Mouse (Mus musculus): ENCODE measurements around the gene Tmem256. TPM values are rescaled to one million over a fixed set of nuclear protein-coding genes. Genes with fewer than 3 reads are reported as not detected.

Gene Tmem256
- polyA plus RNA-seq (2016; fragmentation: Nextera tagmentation; extraction: Ambion mirVana): 259 and 290 TPM in 2 replicates

DNA sequence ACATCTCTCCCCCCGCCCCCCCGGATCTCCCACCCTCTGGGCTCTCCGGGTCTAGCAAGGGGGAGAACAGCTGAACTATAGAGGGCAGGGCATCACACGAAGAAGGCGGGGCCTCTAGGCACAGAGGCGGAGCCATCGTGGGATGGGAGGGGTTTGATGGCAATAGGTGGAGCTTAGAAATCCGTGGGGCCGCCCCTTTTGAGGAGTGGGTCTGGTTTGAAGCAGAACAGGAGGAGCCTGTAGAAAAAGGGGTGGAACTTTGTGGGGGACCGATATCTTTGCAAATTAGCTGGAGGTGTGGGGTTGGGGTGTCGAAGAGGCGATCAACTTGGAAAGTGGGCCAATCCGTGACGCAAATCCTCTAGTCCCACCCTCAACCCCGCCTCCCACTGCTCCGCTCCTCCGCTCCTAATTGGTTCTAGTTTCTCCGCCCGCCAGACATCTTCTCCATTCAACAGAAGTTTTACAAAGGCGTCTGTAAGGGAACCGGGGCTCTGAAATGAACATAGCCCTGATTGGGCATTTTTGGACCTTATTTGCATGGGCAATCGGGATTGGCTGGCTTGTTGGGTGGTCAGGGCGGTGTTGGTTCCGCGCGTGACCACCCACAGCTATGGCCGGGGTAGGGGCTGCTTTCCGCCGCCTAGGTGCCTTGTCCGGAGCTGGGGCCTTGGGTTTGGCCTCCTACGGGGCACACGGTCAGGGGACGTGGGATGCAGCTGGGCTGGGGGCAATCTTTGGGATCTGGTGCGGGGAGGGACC, at the start of gene Tmem256:
Tmem256 (plus strand) TSS at position 563 of the 762 bp plus-strand sequence.
- DNase-seq (ENCODE audit: extremely low spot score, low spot score): peak; percentile 96
- Histone ChIP-seq H3K36me3 (replicated peaks) (peaks cover 10% of the 10 kb centered on the region), H3K27me3 (ENCODE audit: poor library complexity, severe bottlenecking) (peaks cover 39% of the 10 kb centered on the region), H3K4me3 (peak within 1 kb of the TSS; percentile 75), H3K4me1 (peaks cover 62% of the 10 kb centered on the region), H3K27ac (peak within 1 kb of the TSS; percentile 87), H3K9me3 (no peaks in the 10 kb centered on the region)
- under 1% methylated on average over 34 of the region's 34 CpGs for WGBS

DNA sequence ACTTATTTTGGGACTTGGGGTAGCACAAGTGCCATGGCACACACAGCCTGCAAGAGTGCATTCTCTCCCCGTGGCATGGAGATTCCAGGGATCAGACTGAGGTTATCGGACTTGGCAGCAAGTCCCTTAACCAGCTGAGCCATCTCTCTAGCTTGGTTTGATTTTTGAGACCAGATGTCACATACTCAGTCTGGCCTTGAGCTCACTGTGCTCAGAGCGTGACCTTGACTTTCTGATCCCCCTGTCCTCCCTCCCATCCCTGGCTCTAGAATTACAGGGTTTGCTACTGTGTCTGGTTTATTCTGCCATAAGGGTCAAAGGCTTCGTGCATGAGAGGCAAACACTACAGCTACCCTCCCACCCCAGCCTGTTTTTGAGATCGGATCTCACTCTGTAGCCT, 48.9 kb upstream of the Tmem256 start:
- WGBS: 66% methylated on average over 5 of the region's 5 CpGs
- no peak overlapping the region for H3K4me3 ChIP-seq
- no peak for DNase-seq (ENCODE audit: extremely low spot score, low spot score)
- H3K36me3 ChIP-seq (replicated peaks): no peaks in the 10 kb centered on the region
- H3K4me1 ChIP-seq: peaks cover 4% of the 10 kb centered on the region; the same call in 1 of the 2 replicates
- H3K27ac ChIP-seq: no peak overlapping the region
- H3K27me3 ChIP-seq (ENCODE audit: poor library complexity, severe bottlenecking): peaks cover 22% of the 10 kb centered on the region
- H3K9me3 ChIP-seq: no peaks in the 10 kb centered on the region

GRCm38 (mm10) chr11:69791420-69791819, 46.9 kb upstream of the Tmem256 start:
- no peaks in the 10 kb centered on the region for H3K9me3 ChIP-seq
- peaks cover 39% of the 10 kb centered on the region for H3K27me3 ChIP-seq (ENCODE audit: poor library complexity, severe bottlenecking)
- no peak overlapping the region for H3K4me3 ChIP-seq
- peaks cover 17% of the 10 kb centered on the region for H3K4me1 ChIP-seq
- DNase-seq (ENCODE audit: extremely low spot score, low spot score): no peak
- no peaks in the 10 kb centered on the region for H3K36me3 ChIP-seq (replicated peaks)
- no peak overlapping the region for H3K27ac ChIP-seq
- WGBS: 78% methylated on average over 5 of the region's 5 CpGs

DNA sequence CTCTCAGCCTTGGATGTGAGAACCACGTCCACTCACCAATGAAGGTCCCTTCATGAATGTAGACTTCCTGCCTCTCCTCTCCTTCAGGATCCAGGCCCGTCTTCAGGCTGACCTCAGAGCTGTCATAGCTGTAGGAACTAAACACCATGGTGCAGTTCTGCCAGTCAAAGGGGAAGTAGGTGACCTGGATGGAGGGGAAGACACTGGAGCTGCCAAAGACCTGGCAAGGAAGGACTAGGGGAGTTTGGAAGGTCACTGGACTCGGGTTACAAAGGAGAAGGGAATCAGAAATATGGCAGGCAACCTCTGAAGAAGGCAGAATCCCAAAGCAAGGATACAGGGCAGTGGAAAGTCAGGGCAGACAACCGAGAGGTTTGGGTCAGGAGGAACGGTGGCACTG, 44.9 kb upstream of the Tmem256 start:
- Histone ChIP-seq H3K36me3 (replicated peaks) (no peaks in the 10 kb centered on the region), H3K27me3 (ENCODE audit: poor library complexity, severe bottlenecking) (peaks cover 59% of the 10 kb centered on the region)

DNA sequence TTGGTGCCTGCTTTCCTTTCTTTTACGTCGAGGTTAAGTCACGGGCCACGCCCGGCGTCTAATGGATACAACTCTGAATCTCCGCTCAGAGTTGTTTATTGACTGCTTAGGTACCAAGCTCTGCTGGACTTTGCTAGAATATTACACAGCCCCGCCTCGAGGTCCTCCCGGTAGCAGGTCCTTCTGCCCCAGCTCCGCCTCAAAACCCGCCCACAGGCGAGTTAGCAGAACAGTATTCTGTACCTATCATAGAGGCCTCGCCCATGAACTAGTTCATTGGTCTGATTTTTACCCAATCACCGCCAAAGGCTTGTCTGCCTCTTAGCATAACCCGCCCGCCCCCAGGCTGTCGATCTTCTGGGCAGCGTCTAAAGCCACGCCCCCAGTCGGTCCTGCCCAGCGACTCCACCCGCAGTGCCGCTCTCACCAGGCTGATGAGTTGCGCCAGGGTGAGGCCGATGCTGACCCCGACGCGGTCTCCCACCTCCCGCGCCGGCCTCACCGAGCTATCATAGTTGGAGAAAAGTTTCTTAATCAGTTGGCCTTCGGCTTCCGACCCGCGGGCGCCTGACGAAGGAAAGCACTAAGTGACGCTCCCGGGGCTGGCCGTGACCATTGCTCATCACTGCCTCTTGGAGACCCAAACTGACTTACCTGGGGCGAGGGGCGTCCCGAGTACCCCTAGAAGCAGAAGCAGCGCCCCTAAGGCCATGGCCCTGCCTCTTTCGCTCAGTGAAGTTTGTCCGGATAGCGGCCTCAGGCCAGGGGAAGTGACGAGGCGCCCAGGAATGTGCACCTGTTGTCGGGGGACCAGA, 42.9 kb upstream of the Tmem256 start, which contains the start of gene Chrnb1:
Chrnb1 (minus strand) TSS at position 776 of the 815 bp plus-strand sequence.
- Histone ChIP-seq H3K36me3 (replicated peaks) (no peaks in the 10 kb centered on the region), H3K9me3 (no peaks in the 10 kb centered on the region), H3K27me3 (ENCODE audit: poor library complexity, severe bottlenecking) (peaks cover 78% of the 10 kb centered on the region), H3K4me1 (peaks cover 34% of the 10 kb centered on the region), H3K27ac (peak within 1 kb of the TSS; percentile 76), H3K4me3 (peak within 1 kb of the TSS; percentile 62)
- peak; percentile 91 for DNase-seq (ENCODE audit: extremely low spot score, low spot score)
- WGBS: 2% methylated on average over 52 of the region's 52 CpGs

More for the DNA sequence above, 44.9 kb upstream of the Tmem256 start:
- H3K27ac ChIP-seq: no peak overlapping the region
- 67% methylated on average over 5 of the region's 5 CpGs for WGBS
- DNase-seq (ENCODE audit: extremely low spot score, low spot score): no peak
- no peaks in the 10 kb centered on the region for H3K9me3 ChIP-seq
- no peak overlapping the region for H3K4me3 ChIP-seq
- peaks cover 17% of the 10 kb centered on the region for H3K4me1 ChIP-seq

DNA sequence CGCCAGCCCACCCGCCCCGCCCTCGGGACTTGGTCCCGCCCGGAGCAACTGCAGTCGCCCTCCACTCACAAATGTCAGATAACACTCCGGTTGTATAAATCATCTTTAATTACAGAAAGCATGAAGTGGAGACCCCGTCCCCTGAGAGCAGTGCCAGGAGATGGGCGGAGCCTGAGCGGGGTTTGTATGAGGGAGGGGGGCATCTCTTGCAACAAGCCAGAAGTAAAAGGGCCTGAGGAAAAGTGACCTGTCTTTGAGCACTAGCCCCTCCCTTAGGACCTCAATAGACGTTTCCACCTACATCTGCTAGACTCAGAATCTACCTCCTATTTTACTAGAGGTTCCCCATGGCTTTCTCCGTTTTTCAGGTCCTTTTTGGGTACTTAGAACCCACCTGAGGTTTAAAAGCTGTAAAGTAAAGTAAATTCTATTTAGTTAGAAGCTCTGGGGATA, 42.3 kb upstream of the Tmem256 start:
- Histone ChIP-seq H3K9me3 (no peaks in the 10 kb centered on the region), H3K27ac (peak overlapping the region; percentile 76), H3K4me1 (peaks cover 40% of the 10 kb centered on the region), H3K4me3 (peak overlapping the region; percentile 62), H3K27me3 (ENCODE audit: poor library complexity, severe bottlenecking) (peaks cover 85% of the 10 kb centered on the region), H3K36me3 (replicated peaks) (no peaks in the 10 kb centered on the region)
- WGBS: 2% methylated on average over 13 of the region's 13 CpGs
- DNase-seq (ENCODE audit: extremely low spot score, low spot score): no peak

DNA sequence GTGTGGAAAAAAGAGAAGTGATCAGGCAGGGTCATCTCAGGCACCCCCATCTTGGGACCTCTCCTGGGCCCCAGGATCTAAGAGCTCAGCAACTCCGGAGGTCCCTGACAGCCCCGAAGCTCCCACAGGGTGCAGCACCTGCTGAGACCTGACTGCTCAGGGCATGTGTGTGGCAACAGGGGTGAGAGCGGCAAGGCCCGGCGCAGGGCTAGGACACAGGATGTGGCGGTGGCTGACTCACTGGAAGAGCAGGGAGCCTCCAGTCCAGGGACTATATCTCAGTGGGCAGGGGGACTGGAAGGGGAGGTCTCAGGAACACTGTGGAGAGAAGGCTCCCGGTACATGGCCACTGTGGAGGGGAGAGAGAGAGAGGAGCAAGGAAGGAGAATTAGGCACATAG, 40.4 kb upstream of the Tmem256 start:
- Histone ChIP-seq H3K4me3 (no peak overlapping the region), H3K36me3 (replicated peaks) (no peaks in the 10 kb centered on the region), H3K9me3 (no peaks in the 10 kb centered on the region), H3K27ac (no peak overlapping the region), H3K27me3 (ENCODE audit: poor library complexity, severe bottlenecking) (peaks cover 97% of the 10 kb centered on the region), H3K4me1 (peaks cover 59% of the 10 kb centered on the region)
- 73% methylated on average over 7 of the region's 7 CpGs for WGBS
- no peak for DNase-seq (ENCODE audit: extremely low spot score, low spot score)

DNA sequence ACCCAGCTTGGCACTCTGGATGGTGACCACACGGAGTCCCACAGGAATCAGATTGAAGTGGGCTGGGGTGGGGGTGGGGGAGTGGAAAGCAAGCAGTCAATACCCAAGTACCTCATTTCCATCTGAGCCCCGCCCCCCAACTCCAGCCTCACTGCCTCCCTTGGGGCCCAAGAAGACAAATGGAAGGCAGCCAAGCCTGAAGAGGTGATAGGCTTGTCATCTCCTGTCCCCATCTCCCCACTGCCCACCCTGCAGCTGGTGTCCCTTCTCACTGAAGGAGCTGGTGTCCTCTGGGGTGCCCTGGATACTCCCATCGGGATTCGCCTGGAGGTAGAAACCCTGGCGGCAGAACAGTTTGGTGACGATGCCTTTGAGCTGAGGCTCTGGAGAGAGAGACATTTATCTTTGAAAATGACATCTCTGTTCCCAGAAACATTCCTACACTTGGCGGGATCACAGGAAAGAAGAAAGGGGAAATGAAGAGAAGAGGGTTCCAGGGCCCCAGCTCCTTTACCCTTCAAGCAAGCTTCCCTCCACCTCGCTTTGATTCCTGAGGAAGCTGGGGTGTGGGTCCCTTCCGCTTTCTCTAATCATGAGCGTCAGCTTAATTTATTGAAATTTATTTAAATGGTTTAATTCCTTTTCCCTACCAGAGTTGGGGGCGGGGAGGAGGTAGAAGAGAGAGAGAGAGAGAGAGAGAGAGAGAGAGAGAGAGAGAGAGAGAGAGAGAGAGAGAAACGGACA, 38.7 kb upstream of the Tmem256 start:
- DNase-seq (ENCODE audit: extremely low spot score, low spot score): no peak
- H3K9me3 ChIP-seq: no peaks in the 10 kb centered on the region
- peak overlapping the region; percentile 58 for H3K4me3 ChIP-seq
- peaks cover 71% of the 10 kb centered on the region for H3K4me1 ChIP-seq
- peaks cover 97% of the 10 kb centered on the region for H3K27me3 ChIP-seq (ENCODE audit: poor library complexity, severe bottlenecking)
- WGBS: 26% methylated on average over 12 of the region's 12 CpGs
- peak overlapping the region; percentile 95 for H3K27ac ChIP-seq
- H3K36me3 ChIP-seq (replicated peaks): no peaks in the 10 kb centered on the region

- H3K4me1 ChIP-seq: peaks cover 75% of the 10 kb centered on the region
- no peak for DNase-seq (ENCODE audit: extremely low spot score, low spot score)
These were observed 38.2 kb upstream of the Tmem256 start for GRCm38 (mm10) chr11:69800138-69800391.

DNA sequence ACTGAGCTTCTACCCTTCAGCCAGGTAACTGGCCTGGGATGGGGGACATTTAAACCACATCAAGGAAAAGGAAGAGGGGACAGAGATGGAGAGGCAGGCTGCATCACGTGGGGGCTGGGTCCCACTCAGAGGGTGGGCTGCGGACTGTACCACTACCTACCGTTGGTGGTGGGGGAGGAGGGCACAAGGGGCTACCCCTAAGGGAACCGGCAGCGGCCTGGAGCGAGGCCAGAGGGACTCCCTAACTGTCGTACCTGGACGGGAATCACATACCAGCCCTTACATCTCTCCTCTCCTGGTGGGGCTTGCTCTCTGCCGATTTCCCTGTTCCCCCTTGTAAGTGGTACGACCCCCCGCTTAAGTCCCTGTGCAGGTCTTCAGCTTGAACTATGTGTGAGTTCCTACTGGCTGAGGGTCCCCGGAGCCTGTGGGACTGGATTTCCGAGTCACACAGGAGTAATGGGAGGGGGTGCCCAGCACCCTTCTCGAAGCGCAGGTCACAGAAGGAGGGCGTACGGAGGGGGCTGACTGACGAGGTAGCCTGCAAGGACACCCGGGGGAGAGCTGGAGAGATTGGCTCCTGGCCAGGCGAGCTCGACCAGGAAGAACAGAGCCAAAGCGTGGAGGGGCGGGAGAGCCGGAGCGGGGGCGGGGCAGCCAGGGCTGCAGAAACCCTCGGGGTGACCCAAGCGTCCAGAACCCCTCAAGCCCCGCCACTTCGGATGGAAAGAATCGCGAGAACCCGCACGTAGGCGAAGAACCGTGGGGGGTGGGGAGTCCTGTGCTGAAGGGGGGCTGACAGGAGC, 37.7 kb upstream of the Tmem256 start:
- under 1% methylated on average over 36 of the region's 36 CpGs for WGBS
- Histone ChIP-seq H3K4me3 (peak overlapping the region; percentile 58), H3K4me1 (peaks cover 75% of the 10 kb centered on the region), H3K27ac (peak overlapping the region; percentile 95), H3K9me3 (no peaks in the 10 kb centered on the region), H3K36me3 (replicated peaks) (no peaks in the 10 kb centered on the region), H3K27me3 (ENCODE audit: poor library complexity, severe bottlenecking) (peaks cover 100% of the 10 kb centered on the region)
- peak; percentile 84 for DNase-seq (ENCODE audit: extremely low spot score, low spot score)

More at GRCm38 (mm10) chr11:69800138-69800391, 38.2 kb upstream of the Tmem256 start:
- Histone ChIP-seq H3K4me3 (peak overlapping the region; percentile 58), H3K36me3 (replicated peaks) (no peaks in the 10 kb centered on the region), H3K9me3 (no peaks in the 10 kb centered on the region), H3K27me3 (ENCODE audit: poor library complexity, severe bottlenecking) (peaks cover 97% of the 10 kb centered on the region), H3K27ac (peak overlapping the region; percentile 95)
- 0% methylated on average over 11 of the region's 11 CpGs for WGBS

DNA sequence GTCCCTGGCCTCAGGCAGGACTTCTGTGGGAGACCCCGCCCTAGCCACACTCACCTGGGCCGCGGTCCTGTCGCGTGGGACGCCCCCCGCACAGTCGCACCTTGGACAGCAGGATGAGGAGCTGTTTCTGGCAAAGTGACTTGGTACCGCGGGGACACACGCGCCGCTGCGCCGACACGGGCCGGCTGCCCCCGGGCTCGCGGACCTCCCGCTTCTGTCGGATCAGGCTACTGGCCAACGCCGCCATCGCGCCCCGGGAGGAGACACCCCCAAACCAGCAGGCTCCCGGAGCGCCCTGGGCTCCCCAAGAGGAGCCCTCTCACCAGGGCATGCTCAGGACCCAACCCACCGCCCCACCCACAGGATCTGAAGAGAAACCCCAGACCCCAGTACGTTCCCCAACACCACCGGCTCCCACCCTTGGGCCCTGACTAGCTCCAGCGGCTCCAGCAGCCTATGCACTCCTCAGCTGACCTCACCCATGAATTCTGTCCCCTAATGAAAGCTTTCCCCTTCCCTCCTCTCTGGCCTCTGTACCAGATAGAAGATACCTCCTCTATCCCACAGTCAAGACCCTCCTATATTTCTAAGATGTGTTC, 36.8 kb upstream of the Tmem256 start, which contains the start of gene Fgf11:
Fgf11 (minus strand) TSS at position 479 of the 599 bp plus-strand sequence.
- DNase-seq (ENCODE audit: extremely low spot score, low spot score): no peak
- peaks cover 69% of the 10 kb centered on the region for H3K4me1 ChIP-seq
- H3K9me3 ChIP-seq: peaks cover 3% of the 10 kb centered on the region; the same call in 1 of the 2 replicates
- H3K4me3 ChIP-seq: peak within 1 kb of the TSS; percentile 58
- H3K27ac ChIP-seq: peak within 1 kb of the TSS; percentile 95
- WGBS: 1% methylated on average over 33 of the region's 33 CpGs
- no peaks in the 10 kb centered on the region for H3K36me3 ChIP-seq (replicated peaks)
- H3K27me3 ChIP-seq (ENCODE audit: poor library complexity, severe bottlenecking): peaks cover 100% of the 10 kb centered on the region
